Mouse (Mus musculus): ENCODE data around the gene Parvb. TPM values are rescaled to one million over a fixed set of nuclear protein-coding genes. Genes with fewer than 3 reads are reported as not detected.

Parvb gene
- polyA plus RNA-seq, 1 experiment from 2014 or later: 9.0 TPM

GRCm38 (mm10) chr15:84210941-84211340 is 20.9 kb upstream of the Parvb start:
- Histone ChIP-seq H3K9ac (no peak overlapping the region), H3K4me2 (no peak overlapping the region), H3K9me3 (no peaks in the 10 kb centered on the region), H3K4me3 (no peak overlapping the region), H3K36me3 (peaks cover 71% of the 10 kb centered on the region), H3K27ac (replicated peaks) (no peak overlapping the region), H3K27me3 (no peaks in the 10 kb centered on the region), H3K4me1 (replicated peaks) (peaks cover 30% of the 10 kb centered on the region)
- ATAC-seq (ENCODE audit: low read depth): no peak
- 93% methylated on average over 13 of the region's 13 CpGs for WGBS

DNA sequence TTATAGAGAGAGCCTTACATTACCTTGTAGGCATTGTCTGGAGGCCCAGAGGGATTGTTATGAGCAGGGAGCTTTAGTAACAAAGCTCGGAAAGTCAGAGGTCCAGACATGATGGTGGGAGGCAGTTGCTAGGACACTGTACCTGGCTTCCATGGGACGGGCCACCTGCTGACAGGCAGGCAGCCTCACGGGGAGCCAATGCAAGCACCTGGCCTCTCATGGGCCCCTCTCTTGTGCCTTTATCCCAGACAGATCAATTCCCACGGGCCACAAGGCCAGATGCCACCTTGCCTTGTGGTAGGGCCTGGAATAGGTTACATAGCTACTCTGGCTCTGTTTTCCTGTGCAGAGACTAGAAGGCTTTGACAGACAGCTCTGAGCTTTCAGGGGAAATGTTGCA is 20.3 kb upstream of the Parvb start:
- no peak for ATAC-seq (ENCODE audit: low read depth)
- H3K4me2 ChIP-seq: no peak overlapping the region
- H3K9ac ChIP-seq: no peak overlapping the region
- H3K27ac ChIP-seq (replicated peaks): no peak overlapping the region
- 76% methylated on average over 4 of the region's 4 CpGs for WGBS
- peaks cover 36% of the 10 kb centered on the region for H3K4me1 ChIP-seq (replicated peaks)
- H3K9me3 ChIP-seq: no peaks in the 10 kb centered on the region
- H3K27me3 ChIP-seq: no peaks in the 10 kb centered on the region
- H3K4me3 ChIP-seq: no peak overlapping the region
- peaks cover 65% of the 10 kb centered on the region for H3K36me3 ChIP-seq

GRCm38 (mm10) chr15:84212031-84212755 is 19.6 kb upstream of the Parvb start:
- Histone ChIP-seq H3K9me3 (no peaks in the 10 kb centered on the region), H3K4me1 (replicated peaks) (peaks cover 42% of the 10 kb centered on the region), H3K4me2 (no peak overlapping the region), H3K9ac (no peak overlapping the region), H3K4me3 (no peak overlapping the region), H3K27me3 (no peaks in the 10 kb centered on the region), H3K36me3 (peaks cover 58% of the 10 kb centered on the region), H3K27ac (replicated peaks) (no peak overlapping the region)
- peak; percentile 70; the same call in 1 of the 2 replicates for ATAC-seq (ENCODE audit: low read depth)
- WGBS: 47% methylated on average over 6 of the region's 6 CpGs

- no peak overlapping the region for H3K4me3 ChIP-seq
These were observed 19.1 kb upstream of the Parvb start for GRCm38 (mm10) chr15:84212756-84213105.

GRCm38 (mm10) chr15:84213162-84213739 is 18.6 kb upstream of the Parvb start:
- Histone ChIP-seq H3K4me1 (replicated peaks) (peaks cover 51% of the 10 kb centered on the region), H3K4me2 (no peak overlapping the region), H3K4me3 (no peak overlapping the region), H3K9ac (no peak overlapping the region; the same call in 1 of the 2 replicates), H3K27ac (replicated peaks) (no peak overlapping the region), H3K9me3 (no peaks in the 10 kb centered on the region), H3K27me3 (peaks cover 5% of the 10 kb centered on the region; the same call in 1 of the 2 replicates), H3K36me3 (peaks cover 49% of the 10 kb centered on the region)
- no peak for ATAC-seq (ENCODE audit: low read depth)
- WGBS: 95% methylated on average over 6 of the region's 6 CpGs

More at GRCm38 (mm10) chr15:84212756-84213105, 19.1 kb upstream of the Parvb start:
- Histone ChIP-seq H3K4me2 (no peak overlapping the region), H3K4me1 (replicated peaks) (peaks cover 46% of the 10 kb centered on the region), H3K36me3 (peaks cover 53% of the 10 kb centered on the region), H3K9me3 (no peaks in the 10 kb centered on the region), H3K27ac (replicated peaks) (no peak overlapping the region), H3K9ac (no peak overlapping the region), H3K27me3 (0 out of 2 replicates have a peak, but pooled peaks cover under 1% of the 10 kb centered on the region)
- 67% methylated on average over 2 of the region's 2 CpGs for WGBS
- no peak for ATAC-seq (ENCODE audit: low read depth)

DNA sequence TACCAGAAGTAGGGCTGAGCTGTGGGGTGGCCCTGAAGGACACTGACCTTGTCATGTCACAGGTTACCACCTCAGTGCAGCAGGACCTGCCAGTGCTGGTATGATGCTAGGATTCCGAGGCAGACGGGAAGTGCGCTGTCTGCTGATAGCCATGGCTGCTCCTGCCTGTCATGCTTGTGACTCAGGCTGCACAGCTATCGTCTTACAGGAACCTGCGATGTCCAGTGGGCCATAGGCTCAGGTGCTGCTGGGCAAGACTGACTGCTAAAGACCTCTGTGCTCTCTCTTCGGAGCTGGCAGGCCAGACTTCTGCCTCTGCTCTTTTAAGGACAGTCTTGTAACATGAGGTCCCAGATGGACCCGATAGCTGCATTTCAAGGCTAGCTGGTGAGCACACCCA is 17.4 kb upstream of the Parvb start:
- no peak overlapping the region for H3K9ac ChIP-seq
- 84% methylated on average over 7 of the region's 7 CpGs for WGBS
- peaks cover 5% of the 10 kb centered on the region; the same call in 1 of the 2 replicates for H3K27me3 ChIP-seq
- peaks cover 63% of the 10 kb centered on the region for H3K4me1 ChIP-seq (replicated peaks)
- no peaks in the 10 kb centered on the region for H3K9me3 ChIP-seq
- peaks cover 39% of the 10 kb centered on the region for H3K36me3 ChIP-seq
- H3K4me3 ChIP-seq: no peak overlapping the region
- ATAC-seq (ENCODE audit: low read depth): no peak
- no peak overlapping the region for H3K4me2 ChIP-seq
- no peak overlapping the region for H3K27ac ChIP-seq (replicated peaks)

DNA sequence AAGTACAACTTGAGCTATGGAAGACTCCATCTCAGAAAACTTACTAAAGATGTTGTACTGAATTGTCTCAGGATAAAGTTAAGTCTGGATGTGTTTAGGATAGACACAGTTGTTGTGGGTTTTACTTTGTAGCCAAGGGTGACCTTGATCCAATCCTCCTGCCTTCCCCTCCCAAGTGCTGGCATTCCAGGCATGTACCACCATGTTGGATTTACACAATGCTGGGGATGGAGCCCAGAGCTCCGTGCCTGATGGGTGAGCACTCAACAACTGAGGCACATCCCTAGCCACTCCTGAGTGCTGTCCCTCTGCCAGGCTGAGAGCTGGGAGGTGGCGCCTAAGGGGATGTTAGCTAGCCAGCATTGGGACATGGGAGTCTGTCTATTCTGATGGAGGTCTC is 16.6 kb upstream of the Parvb start:
- Histone ChIP-seq H3K9ac (no peak overlapping the region), H3K36me3 (peaks cover 31% of the 10 kb centered on the region), H3K4me1 (replicated peaks) (peaks cover 67% of the 10 kb centered on the region), H3K27me3 (peaks cover 5% of the 10 kb centered on the region; the same call in 1 of the 2 replicates), H3K4me2 (no peak overlapping the region), H3K4me3 (no peak overlapping the region), H3K27ac (replicated peaks) (no peak overlapping the region), H3K9me3 (no peaks in the 10 kb centered on the region)
- ATAC-seq (ENCODE audit: low read depth): no peak
- WGBS: 87% methylated on average over 2 of the region's 2 CpGs

- H3K4me1 ChIP-seq (replicated peaks): peaks cover 67% of the 10 kb centered on the region
- H3K4me3 ChIP-seq: no peak overlapping the region
- H3K27ac ChIP-seq (replicated peaks): peak overlapping the region; percentile 52; the same call in 1 of the 2 replicates
- H3K27me3 ChIP-seq: peaks cover 5% of the 10 kb centered on the region; the same call in 1 of the 2 replicates
- no peak overlapping the region for H3K4me2 ChIP-seq
- peaks cover 24% of the 10 kb centered on the region for H3K36me3 ChIP-seq
- H3K9me3 ChIP-seq: no peaks in the 10 kb centered on the region
- no peak overlapping the region for H3K9ac ChIP-seq
- no peak for ATAC-seq (ENCODE audit: low read depth)
These were observed 15.8 kb upstream of the Parvb start for GRCm38 (mm10) chr15:84216026-84216425.

DNA sequence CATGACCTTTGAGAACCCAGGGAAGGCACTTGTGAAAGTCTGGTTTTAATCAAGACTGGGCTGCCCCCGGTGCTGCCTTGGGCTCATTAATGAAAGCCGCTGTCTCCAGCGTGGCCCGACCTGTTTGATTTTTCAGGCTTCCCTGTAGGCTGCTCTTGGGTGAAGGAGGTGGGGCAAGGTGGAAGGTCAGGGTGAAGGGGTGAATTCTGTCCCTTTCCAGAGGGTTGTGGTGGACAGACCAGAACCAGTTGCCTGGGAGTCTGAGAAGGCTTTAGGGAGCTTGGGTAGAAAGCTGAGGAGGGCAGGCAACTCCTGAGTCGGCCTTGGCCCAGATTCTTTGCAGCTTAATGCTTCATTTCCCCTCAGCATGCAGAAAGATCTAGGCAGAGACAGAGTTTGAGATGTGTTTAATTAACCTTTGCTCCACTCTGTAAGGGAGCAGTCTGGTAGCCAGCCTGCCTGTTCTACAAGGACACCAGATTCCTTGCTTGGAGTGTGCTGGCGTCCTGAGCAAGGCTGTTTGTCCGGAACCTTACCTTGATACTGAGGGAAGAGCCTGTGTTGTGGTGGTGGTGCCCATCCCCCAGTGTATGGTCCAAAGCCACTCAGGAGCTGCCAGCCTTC is 15.3 kb upstream of the Parvb start:
- no peak for ATAC-seq (ENCODE audit: low read depth)
- peaks cover 67% of the 10 kb centered on the region for H3K4me1 ChIP-seq (replicated peaks)
- no peaks in the 10 kb centered on the region for H3K9me3 ChIP-seq
- H3K27me3 ChIP-seq: peaks cover 5% of the 10 kb centered on the region; the same call in 1 of the 2 replicates
- 37% methylated on average over 7 of the region's 7 CpGs for WGBS
- H3K9ac ChIP-seq: no peak overlapping the region
- H3K4me2 ChIP-seq: no peak overlapping the region
- peaks cover 18% of the 10 kb centered on the region for H3K36me3 ChIP-seq
- H3K27ac ChIP-seq (replicated peaks): peak overlapping the region; percentile 52
- no peak overlapping the region for H3K4me3 ChIP-seq

- no peaks in the 10 kb centered on the region for H3K9me3 ChIP-seq
- WGBS: 14% methylated on average over 23 of the region's 23 CpGs
- H3K36me3 ChIP-seq: peaks cover 14% of the 10 kb centered on the region
- H3K4me2 ChIP-seq: peak overlapping the region; percentile 18; the same call in 1 of the 2 replicates
- peaks cover 5% of the 10 kb centered on the region; the same call in 1 of the 2 replicates for H3K27me3 ChIP-seq
- peak overlapping the region; percentile 34; the same call in 1 of the 2 replicates for H3K9ac ChIP-seq
- no peak overlapping the region for H3K4me3 ChIP-seq
- ATAC-seq (ENCODE audit: low read depth): no peak
- peaks cover 59% of the 10 kb centered on the region for H3K4me1 ChIP-seq (replicated peaks)
- peak overlapping the region; percentile 76 for H3K27ac ChIP-seq (replicated peaks)
These were observed 13.7 kb upstream of the Parvb start for GRCm38 (mm10) chr15:84217969-84218782.

- peak; percentile 55; the same call in 1 of the 2 replicates for ATAC-seq (ENCODE audit: low read depth)
- peak overlapping the region; percentile 18; the same call in 1 of the 2 replicates for H3K4me2 ChIP-seq
- H3K4me1 ChIP-seq (replicated peaks): peaks cover 60% of the 10 kb centered on the region
- WGBS: 23% methylated on average over 9 of the region's 9 CpGs
- no peak overlapping the region for H3K4me3 ChIP-seq
- H3K27ac ChIP-seq (replicated peaks): peak overlapping the region; percentile 76
- H3K9me3 ChIP-seq: no peaks in the 10 kb centered on the region
- peaks cover 13% of the 10 kb centered on the region for H3K36me3 ChIP-seq
- 0 out of 2 replicates have a peak overlapping the region, but pooled peaks have one; percentile 34 for H3K9ac ChIP-seq
- H3K27me3 ChIP-seq: peaks cover 5% of the 10 kb centered on the region; the same call in 1 of the 2 replicates
These were observed 13.0 kb upstream of the Parvb start for GRCm38 (mm10) chr15:84218783-84219271.
